Mouse (Mus musculus) layer of hippocampus, postnatal 14 days (tissue): ENCODE results near the gene Fstl4. TPM values are rescaled to one million over a fixed set of nuclear protein-coding genes. Genes with fewer than 3 reads are reported as not detected.

Experiments used
- DNase-seq, 2 experiments: peaks; one replicate each; pipeline ENCODE4 v3.0.0; 2021 to 2022; ENCODE audit warnings: low spot score in 2 of 2, mixed read lengths in 1 of 2
- total RNA-seq, 2 experiments: library from RNA; stranded (reverse); gene quantifications; 2 replicates each; pipeline ENCODE4 v1.2.3; 2021

Fstl4 gene
- total RNA-seq, 2 experiments from 2014 or later = 14.4 to 14.8 TPM

DNA sequence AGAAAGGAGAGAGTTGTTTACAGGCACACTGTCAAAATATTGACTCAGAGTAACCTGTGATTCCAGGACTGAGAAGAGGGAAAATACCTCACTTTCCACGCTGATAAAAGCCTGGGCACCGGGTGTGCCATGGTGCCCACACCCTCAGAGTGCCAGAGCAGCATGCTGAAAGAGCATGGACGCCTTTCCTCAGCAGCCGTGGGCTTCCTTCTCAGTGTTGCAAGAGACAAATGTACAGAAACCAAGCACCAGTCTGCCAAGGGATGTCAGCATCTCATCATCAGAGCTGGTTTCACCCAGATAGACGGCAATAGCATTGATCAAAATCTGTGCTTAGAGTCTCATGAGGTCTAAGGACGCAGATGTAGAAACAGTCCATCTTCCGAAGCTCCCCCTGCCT is 125.7 kb downstream of the Fstl4 start:
- DNase-seq = no peak

DNA sequence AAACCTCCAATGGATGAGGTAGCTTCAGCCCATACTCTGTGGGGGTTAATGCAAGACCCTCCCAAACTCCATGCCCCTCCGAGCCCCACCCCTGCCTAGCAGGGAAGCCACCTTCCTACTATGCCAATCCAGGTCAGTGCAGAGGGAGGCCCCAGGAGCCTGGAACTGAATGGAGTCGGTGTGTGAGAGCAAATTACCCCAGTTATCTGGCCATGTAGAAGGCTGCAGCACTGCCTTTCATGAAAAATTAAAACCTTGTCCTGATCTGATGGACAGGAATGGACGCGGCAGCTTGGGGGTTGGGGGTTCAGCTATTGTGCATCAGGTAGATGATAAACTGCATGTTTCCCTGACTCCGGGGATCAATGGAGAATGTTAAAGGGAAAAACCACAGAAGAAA is 139.7 kb downstream of the Fstl4 start:
- no peak for DNase-seq

DNA sequence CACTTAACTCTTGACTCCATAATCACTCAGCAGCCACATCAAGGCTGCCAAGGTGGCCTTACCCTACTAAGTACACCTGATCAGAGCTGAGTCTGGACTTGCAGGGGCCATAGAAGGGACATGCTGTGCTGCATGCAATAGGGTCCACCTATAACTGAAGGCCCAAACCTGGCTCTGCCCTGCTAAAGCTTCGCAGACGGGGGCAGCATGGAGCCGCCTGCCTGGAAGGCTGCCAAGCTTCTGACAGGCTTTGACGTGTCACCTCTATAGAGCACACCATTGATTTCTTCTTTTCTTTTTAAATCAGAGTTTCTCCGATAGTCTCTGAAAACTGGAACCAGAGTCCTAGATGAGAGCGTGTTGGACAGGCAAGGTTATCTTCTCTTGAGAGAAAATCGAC is 146.4 kb downstream of the Fstl4 start:
- no peak for DNase-seq

DNA sequence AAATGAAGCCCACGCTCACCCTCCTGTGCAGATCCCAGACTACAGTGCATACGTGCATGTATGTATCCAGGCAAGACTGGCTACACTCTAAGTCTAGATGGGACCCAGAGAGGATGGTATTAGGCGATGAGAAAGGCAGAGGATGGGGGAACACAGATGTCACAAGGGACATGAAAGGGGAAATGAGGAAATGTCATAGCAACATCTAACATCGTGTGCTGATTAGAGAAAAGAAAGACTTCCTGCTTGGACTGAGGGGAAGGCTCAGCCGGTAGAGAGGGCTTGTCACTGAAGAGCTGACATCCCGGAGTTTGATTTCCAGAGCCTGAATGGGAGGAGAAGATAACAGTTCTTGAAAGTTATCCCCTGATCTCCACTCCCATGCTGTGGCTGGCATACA is 150.0 kb downstream of the Fstl4 start:
- no peak for DNase-seq

DNA sequence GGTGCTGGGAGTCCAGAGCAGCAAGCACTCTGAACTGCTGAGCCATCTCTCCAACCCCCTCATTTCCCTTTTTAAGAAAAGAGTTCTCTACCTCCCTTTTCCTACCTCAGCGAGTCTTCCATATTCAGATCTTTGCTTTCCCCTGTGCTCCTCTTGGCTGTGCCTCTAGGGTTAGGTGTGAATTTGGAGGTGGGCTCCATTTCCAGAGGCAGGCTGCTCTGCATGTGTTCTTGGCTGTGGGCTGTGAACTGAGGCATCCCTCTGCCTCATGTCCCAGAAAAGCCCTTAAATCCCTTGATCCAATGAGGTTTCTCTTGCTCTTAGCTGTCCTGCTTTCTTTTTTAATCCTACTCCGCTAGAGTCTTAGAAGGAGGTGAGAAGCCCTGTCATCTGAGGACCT is 151.2 kb downstream of the Fstl4 start:
- DNase-seq = no peak

DNA sequence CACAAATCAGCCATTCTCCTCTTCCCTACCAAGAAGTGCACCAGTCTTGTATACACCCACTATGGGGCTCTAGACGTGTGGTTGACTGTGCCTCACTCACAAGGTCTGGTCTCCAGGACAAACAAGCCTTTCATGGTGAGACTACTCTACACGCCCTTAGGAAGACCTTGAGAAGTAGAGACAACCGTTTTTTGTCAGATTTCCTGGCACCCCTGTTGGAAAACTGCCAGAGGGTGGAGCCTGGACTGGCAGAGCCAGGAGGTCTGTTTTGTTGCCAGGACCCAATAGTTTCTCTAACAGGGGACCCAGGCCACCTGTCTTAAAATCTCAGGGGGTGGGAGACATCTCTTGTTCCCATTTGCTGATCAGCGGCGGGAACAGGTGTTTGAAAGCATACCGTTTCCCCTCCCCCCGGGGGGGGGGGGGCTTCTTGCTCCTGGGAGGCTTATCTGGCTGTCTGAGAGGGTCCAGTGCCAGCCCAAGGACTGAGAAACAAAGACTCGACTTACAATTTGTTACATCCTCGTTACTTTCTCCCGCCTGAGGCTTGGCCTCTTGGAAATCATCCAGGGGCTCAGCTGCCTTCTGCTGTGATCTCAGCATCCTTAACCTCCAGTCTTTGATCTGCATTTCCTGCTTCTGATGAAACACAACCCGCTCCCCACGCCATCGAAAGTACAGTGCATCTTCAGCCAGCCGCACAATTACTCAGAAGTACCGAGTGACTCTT is 155.0 kb downstream of the Fstl4 start:
- DNase-seq = no peak

DNA sequence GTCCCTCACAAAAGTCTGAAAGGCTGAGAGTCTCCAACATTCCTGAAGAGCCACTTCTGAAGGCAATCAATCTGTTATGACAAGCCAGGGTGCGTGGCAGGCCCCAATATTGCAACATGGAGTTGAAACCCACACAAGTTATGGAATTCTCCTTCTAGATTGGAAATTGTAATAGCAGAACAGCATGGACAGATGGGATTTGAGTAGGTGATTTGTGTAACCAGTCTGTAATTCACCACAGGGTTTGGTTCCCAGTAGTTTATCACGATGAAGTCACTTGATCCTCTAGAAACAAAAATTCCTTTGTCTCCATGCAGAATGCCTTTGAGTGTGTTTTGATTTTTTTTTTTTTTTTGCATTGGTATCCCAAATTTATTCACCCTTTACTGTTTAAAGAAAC is 159.8 kb downstream of the Fstl4 start:
- peak in 1 of 2 experiments; percentile 75 for DNase-seq

DNA sequence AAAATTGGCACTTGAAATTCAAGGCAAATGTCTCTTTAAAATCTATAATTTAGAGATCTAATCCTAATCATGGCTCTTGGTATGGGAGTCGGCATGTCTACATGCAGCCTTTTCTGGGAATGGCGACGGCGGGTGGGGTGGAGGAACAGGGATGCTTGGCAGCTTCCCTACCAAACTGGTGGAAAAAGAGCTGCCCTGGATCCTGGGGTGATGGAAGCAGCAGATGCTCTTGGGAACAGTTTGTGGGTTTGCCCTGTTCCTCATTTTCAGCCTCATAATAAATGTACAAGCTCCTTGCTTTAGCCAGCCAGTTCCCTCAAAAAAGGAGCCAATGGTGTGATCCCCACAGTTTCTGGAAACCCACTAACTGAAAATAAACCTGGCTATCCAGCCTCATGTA is 163.9 kb downstream of the Fstl4 start:
- peak in 1 of 2 experiments; percentile 53 for DNase-seq

DNA sequence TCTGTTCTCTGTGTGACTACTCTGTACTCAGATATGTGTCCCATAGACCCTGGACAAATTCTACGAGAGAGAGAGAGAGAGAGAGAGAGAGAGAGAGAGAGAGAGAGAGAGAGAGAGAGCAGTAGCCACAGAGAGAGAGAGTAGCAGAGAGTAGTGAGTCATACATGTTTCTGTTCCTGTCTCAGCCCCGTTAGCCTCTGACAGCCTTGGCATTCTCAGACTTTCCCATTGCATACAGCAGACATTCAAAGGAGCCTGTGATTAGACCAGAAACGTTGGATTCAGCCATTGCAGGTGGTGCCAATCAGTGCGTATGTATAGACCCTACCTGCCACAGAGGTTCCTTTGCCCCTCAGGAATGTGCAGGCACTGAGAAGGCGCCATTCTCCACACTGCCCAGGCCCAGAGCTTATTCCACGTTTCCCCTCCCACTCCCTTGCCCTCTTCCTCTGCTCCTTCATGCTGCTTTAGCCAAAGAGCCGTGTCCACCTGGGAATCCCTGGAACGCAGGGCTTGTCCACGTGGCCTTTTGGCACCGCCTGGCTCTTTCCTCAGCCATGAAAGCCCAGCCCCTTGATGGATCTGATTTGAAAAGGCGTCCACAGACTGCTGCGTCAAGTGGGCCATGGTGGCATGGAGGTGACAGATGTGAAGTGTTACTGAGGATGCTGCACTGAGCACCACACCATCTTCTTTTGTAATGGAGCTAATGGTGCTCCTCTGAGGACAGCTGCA is 175.1 kb downstream of the Fstl4 start:
- DNase-seq = no peak

DNA sequence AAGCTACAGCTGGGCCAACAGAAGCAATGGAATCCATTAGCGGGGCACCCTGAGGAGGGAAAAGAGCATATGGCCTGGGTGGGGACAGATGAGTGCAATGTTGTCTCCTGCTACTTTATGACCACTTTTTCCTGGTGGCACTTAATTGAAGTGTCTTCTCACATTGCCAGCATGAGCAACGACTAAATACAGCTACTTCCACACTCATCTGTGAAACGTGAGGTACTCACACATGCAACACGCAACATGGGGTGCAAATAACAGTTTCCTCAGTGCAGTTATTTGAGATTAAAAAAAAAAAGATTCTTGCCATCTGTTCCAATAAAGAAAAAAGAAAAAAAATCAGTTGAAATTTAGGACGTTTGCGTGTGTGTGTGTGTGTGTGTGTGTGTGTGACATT is 178.5 kb downstream of the Fstl4 start:
- DNase-seq = no peak

DNA sequence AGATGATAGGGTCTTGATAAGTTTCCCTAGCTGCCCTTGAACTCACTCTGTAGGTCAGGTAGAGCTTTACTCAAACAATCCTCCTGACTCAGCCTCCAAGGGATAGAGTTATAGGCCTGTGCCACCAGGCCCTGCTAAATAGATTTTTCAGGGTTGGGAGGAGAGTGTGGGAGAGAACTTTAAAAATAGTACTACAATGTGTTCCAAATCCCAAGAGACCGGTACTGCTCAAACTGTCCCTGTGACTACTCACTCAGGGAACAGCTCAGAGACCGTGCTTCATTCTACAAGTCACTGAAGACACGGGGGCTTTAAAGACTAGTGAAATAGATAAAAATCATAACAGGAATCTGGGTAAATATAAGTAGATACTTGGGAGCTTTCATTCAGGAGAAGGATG is 190.6 kb downstream of the Fstl4 start:
- no peak for DNase-seq

DNA sequence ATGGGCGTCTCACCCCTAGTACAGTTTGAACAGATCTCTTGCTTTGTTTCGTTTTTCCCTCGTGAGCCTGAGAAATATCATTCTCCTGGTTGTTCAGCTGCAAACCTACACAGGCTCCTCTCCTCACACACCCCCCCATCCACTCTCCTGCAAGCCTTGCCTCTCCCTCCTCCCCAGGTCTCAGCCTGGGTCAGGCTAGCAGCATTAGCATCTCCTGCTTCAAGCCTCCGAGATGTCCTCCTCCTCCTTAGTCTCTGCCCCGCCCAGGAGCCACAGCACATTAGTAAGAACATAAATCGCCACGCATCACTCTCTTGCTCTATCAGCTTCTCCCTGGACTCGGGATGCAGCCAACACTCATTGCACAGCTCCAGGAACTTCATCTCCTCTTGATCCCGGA is 204.4 kb downstream of the Fstl4 start:
- DNase-seq = no peak

DNA sequence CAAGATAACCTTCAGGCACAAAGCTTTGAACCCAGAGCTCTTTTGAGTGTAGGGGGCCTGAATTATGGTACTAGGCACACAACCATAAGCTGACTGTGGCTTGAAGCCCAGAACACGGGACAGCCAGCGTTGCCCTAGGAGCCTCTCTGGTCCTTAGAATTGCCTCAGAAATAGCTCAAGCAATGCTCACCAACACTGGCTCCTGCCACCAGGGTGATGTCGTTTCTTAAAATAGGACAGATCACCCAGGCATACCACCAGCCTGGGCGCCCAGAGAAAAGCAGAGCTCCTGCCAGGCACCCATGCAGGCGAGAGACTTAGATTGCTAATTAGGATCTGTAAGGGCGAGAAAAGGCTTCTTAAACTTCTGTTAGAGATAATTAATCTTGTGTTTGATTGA is 206.0 kb downstream of the Fstl4 start:
- DNase-seq = no peak

DNA sequence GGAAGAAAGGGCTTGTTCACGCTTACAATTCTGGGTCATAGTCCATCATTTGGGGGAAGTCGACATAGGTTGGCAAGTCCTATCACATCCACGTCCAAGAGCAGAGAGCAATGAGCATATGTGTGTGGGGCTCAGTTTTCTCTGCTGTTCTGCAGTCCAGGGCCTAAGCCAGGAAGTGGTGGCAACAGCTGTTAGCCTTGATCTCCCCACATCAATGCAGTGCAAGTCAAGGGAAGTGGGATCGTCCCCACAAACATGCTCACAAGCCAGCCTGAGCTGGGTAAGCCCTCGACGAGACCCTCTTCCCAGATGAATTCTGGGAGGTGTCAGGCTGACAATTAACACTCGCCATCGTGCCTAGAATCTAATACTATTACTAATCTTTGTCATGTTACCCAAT is 222.6 kb downstream of the Fstl4 start:
- no peak for DNase-seq

DNA sequence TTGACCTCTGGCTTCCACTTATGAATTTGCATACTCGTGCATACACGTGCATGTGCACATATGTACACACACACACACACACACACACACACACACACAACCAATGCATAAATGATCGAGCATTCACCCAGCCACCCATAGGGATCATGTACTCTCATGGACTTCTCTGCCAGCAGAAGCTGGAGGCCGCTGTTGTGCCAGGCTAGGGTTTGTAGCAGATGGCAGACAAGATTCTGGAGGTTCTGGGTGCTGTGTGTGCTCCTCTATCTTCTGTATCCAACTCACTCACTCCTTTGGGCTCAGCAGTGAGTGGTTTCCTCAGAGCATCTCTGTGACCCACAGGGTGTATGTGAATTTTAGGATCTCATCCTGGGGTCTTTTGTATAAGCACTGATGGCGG is 230.3 kb downstream of the Fstl4 start:
- peak in 1 of 2 experiments; percentile 15 for DNase-seq

DNA sequence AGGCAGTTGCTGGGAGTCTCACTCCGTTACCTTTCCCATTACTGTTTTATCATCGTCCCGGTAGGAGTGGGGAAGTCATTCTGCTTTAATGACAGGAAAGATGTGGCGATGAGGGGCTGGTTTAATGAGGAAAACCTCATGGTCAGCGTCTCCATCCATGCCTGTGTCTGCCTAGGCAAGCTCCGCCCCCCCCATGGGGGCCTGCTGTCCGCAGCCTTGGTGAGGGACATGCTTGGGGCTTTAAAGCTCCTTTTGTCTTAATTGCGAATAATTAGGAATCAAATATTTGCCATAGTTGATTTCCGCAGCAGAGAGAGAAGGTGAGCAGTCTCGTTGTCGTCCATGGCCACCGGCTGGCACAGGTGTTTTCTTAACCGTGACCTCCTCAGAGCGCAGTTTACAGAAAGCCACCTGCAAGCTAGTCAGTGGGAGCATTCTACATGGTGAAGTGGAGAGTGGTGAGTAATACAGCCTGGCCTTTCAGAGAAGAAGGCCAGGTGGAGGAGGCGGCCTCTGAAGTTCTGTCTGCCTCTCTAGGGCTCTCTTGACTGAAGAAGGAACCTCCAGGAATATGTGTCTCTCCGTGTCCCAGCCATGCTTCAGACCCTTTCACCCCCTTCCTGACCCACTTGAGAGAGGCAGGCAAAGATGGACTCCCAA is 232.1 kb downstream of the Fstl4 start:
- no peak for DNase-seq

DNA sequence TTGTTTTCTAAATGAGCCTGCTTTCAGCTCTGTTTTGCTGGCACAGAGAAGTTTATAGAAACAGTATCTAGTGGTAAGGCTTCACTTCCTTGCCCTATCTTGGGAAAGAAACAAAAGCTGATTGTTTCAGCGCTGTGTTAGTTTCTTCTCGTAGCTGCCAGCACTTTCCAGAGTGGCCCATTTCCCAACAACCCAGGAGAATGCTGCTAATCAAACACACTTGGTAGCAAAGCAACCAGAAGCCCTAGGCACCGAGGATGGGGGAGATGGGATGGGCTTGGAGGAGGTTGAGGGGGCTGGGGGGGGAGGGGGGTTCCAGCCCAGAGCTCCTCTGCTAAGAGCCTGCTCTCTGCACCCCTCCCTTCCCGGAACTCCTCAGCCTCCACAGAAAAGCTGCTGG is 233.0 kb downstream of the Fstl4 start:
- DNase-seq = peak in 1 of 2 experiments; percentile 15

DNA sequence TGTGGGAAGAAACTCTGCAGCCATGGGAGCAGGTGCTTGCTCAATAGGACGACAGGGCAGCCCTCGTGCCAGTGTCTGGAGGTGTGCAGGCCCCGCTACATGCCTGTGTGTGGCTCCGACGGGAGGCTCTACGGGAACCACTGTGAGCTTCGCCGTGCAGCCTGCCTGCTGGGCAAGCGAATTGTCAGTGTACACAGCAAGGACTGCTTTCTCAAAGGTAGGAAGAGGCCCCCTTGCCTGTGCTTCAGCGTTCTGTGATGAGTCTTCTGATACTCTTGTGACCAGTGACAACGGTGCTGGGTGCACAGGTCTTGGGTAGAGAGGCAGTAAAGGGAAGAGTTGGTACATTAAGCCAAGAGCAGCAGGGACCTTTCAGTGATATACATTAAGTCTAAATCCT is 235.8 kb downstream of the Fstl4 start:
- no peak for DNase-seq

DNA sequence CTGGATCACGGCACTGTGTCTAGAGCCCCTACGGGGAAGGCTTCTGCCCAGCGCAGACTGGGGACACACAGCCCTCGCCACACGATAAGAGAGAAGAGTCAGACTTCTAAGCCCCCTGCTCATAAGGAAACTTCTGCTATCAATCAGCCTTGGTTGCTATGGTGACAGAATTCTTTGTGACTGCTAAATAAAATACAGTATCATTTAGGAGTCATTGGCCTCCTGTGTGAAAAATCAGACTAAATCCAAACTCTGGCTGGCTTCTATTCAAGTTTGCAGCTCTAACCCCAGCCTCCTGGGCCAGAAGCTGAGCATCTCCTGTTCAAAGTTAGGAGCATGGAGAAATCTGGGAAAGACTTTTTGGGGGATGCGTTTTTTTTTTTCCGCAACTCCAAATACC is 238.9 kb downstream of the Fstl4 start:
- no peak for DNase-seq

DNA sequence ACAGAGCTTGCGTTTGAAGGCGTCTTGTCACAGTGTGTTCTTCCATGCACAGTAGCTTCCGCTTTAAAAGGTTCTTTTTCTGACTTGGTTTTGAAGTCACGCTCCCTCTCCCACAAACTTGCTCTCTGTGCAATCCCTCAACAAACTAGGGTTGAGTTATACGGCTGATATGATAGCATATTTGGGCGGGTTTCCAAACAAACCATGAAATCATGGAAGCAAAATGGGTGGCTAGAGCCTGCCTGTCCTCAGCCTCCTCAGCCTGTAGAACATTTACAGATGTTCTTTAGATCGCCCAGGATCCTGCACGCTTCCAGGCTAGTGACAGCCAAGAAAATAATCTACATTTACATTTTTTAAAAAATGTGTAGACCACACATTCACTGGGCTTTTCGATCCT is 239.4 kb downstream of the Fstl4 start:
- no peak for DNase-seq

DNA sequence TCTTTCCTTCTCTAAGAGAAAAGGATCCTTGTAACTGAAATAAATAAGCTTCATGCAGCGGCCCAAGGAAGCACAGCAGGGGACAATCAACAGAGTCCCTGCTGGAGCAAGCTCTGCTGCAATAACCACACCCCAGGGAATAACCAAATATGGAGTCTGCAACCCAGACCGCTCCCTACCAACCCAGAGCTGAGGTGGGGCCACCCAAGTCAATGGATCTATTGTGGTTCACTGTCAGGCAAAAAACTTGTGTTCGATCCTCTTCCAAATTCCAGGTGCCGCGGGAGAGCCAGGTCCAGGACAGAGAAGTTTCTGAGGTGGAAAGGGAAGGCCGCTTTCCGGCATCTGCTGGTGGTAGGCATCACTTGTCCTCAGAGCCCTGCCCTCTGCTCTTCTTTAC is 245.2 kb downstream of the Fstl4 start:
- no peak for DNase-seq

DNA sequence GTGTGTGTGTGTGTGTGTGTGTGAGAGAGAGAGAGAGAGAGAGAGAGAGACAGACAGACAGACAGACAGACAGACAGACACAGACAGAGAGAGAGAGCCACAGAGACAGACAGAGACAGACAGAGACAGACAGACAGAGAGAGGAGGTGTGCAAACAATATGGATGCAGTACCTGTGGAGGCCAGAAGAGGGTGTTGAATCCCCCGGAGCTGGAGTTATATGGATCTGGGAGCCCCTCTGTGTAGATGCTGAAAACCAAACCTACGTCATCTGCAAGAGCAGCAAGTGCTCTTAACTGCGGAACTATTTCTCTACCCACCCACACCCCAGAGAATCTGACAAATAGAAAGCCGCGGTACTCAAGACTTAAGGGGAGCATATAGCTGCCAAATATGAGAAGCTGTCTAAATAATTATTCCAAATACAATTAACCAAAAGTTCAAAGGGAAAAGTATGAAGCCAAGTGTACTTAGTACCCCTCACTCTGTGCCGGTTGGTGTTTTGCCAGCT is 247.6 kb downstream of the Fstl4 start:
- DNase-seq = no peak
